11 mouse cellular contexts compared by ENCODE assay signal in genomic region chr1:186655096-186655495, GRCm38 (mm10). TPM values are rescaled to one million over a fixed set of nuclear protein-coding genes. Genes with fewer than 3 reads are reported as not detected.
DNase-seq lines count a peak whose midpoint lies in the region; ATAC-seq and TF ChIP-seq lines count a peak whose summit lies in the region.
"Had no signal": no experiment of that assay in that cellular context is flagged by ENCODE, and none has a peak within 500 bp of the region (broad histone marks: within the 10 kb centered on the region; RNA-seq: fewer than 3 reads in every experiment).

No protein-coding gene starts in this region.

- no peaks in the 10 kb centered on the region for H3K9me3 ChIP-seq in lung, postnatal 0 days (ENCODE audit: low read length)
- H3K9me3 ChIP-seq: liver, embryonic 15.5 days had no signal

- H3K27me3 ChIP-seq in lung, postnatal 0 days (replicated peaks; ENCODE audit: insufficient read depth, low read length), result no peaks in the 10 kb centered on the region
- H3K27me3 ChIP-seq: liver, embryonic 15.5 days had no signal

- no peak for ATAC-seq in lung, postnatal 0 days
- ATAC-seq: intestine, postnatal 0 days had no signal

- no peak overlapping the region for H3K27ac ChIP-seq in lung, postnatal 0 days (ENCODE audit: low read length)
- H3K27ac ChIP-seq: liver, embryonic 15.5 days had no signal

- no peak overlapping the region for H3K4me2 ChIP-seq in lung, postnatal 0 days (replicated peaks; ENCODE audit: low read depth, low read length)
- H3K4me2 ChIP-seq: liver, embryonic 15.5 days had no signal

- H3K36me3 ChIP-seq in lung, postnatal 0 days (ENCODE audit: insufficient read depth, low read length), result no peaks in the 10 kb centered on the region
- H3K36me3 ChIP-seq: G1E; liver, embryonic 15.5 days had no signal

- no peak for TF ChIP-seq EP300 in lung, postnatal 0 days (IDR thresholded peaks at IDR 0.05)

- H3K4me1 ChIP-seq in lung, postnatal 0 days (ENCODE audit: insufficient read depth, low read depth, low read length), result no peaks in the 10 kb centered on the region; the same call in none of the 2 replicates
- H3K4me1 ChIP-seq: liver, embryonic 15.5 days had no signal

- H3K4me3 ChIP-seq in lung, postnatal 0 days (ENCODE audit: low read depth, low read length), result no peak overlapping the region
- H3K4me3 ChIP-seq: liver, embryonic 15.5 days had no signal

- H3K9ac ChIP-seq in lung, postnatal 0 days (replicated peaks; ENCODE audit: low read depth), result no peak overlapping the region
- H3K9ac ChIP-seq: liver, embryonic 15.5 days had no signal

- 69% methylated on average over 4 of the region's 4 CpGs for WGBS in lung, postnatal 0 days

- DNase-seq in lung, postnatal 0 days (ENCODE audit: low spot score), result no peak
- no peak for DNase-seq in lung, postnatal 4 days
- peak; percentile 3 to 10 for DNase-seq in cerebellum, postnatal 36 days
- DNase-seq in layer of hippocampus, adult 8-10 months (ENCODE audit: low spot score in 2 of 2), result peak; percentile 38 to 57
- peak; percentile 57 for DNase-seq in retina, embryonic 14.5 days (ENCODE audit: low spot score)
- DNase-seq in adrenal gland, postnatal 36 days, result no peak
- no peak for DNase-seq in thymus, postnatal 14 days
- DNase-seq in adrenal gland, adult 2 months, result no peak

- peak; percentile 35 for TF ChIP-seq CTCF in lung, postnatal 0 days (IDR thresholded peaks at IDR 0.05)

RNA-seq across cellular contexts. Expression of gene Tgfb2, which starts 50.7 kb away (rescaled TPM):
- 49.7 and 58.2 TPM in 2 replicates for polyA plus RNA-seq in lung, postnatal 0 days (2015; fragmentation: Nextera tagmentation; extraction: Ambion mirVana)
- 10 to 100 TPM; 23.8 to 32.4 (median 26.5) TPM for total RNA-seq in layer of hippocampus, adult 8-10 months (2022)
- 1 to 10 TPM; 2.0 to 2.4 TPM for total RNA-seq in adrenal gland, postnatal 36 days (2021)
- total RNA-seq in adrenal gland, adult 2 months (2021), result 1 to 10 TPM; 1.7 to 2.6 TPM
- 0.95 and 1.1 TPM in 2 replicates for polyA plus RNA-seq in adrenal gland, adult 2 months (2012; rRNA removed)

Comparison
In these comparisons a context has a peak if more than half of its experiments do, and no peak if none do; other contexts are left out.
1. DNase-seq: peak in cerebellum, postnatal 36 days (2 of 2), layer of hippocampus, adult 8-10 months (2 of 2) and retina, embryonic 14.5 days (single experiment); none in lung, postnatal 0 days (single experiment), lung, postnatal 4 days (0 of 2), adrenal gland, postnatal 36 days (0 of 2), thymus, postnatal 14 days (single experiment) and adrenal gland, adult 2 months (single experiment).
2. RNA of gene Tgfb2, which starts 50.7 kb away (total RNA-seq): 23.8 to 32.4 TPM in layer of hippocampus, adult 8-10 months; 1.7 to 2.6 TPM in adrenal gland, adult 2 months and 2.0 to 2.4 TPM in adrenal gland, postnatal 36 days; every median in the first group is over 4 times any median in the second.